Mouse (Mus musculus) bone marrow, adult 2 months (tissue): ENCODE measurements around the gene Klhdc8a.

ENCODE experiments used
- CTCF ChIP-seq: fragments of 200-500 bp; IDR thresholded peaks from 2 replicates; pipeline ENCODE4 v1.5.1; 2011; ENCODE audit warnings: low read length, control low read depth; ENCODE audit not compliant: control insufficient read depth, insufficient read depth
- POLR2A ChIP-seq: fragments of 200-500 bp; IDR thresholded peaks from 2 replicates; pipeline ENCODE4 v1.6.1; 2011; ENCODE audit warnings: low read depth, mild to moderate bottlenecking, control low read depth, low read length, borderline replicate concordance; ENCODE audit not compliant: control insufficient read depth

DNA sequence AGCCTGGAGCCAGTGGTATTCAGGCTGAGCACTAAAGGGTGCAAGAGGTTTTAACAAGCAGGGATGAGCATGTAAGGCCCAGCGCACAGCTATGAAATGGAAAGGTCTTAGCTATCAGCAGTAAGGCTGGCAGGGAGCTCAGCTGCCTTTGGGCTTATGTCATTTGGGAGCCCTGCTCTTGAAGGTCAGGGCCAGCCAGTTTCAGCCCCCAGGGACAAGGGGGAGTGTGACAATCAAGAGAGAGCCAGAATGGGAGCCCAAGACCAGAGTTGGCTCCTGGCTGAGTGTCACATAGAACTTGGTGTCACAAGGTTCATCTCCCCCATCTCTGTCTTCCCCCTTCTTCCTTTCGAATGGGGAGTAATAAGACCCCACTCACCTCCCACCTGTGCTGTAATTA, 11.0 kb upstream of the Klhdc8a start:
- TF ChIP-seq CTCF (no peak), POLR2A (no peak)
